Mouse (Mus musculus) left cerebral cortex, adult 18-20 months (tissue): ENCODE results near the gene 4933424G06Rik. TPM values are rescaled to one million over a fixed set of nuclear protein-coding genes. Genes with fewer than 3 reads are reported as not detected.
A peak's percentile ranks its signal among the peaks of the same experiment; 100 is the strongest.

Experiments
- DNase-seq, 2 experiments: peaks; one replicate each; pipeline ENCODE4 v3.0.0; 2021 to 2022; ENCODE audit warnings: low spot score in 2 of 2, mixed read lengths in 1 of 2
- total RNA-seq, 2 experiments: library from RNA; stranded (reverse); gene quantifications; 2 replicates each; pipeline ENCODE4 v1.2.3; 2021

The 4933424G06Rik gene
- total RNA-seq, 2 experiments from 2014 or later = 1.5 TPM; not detected in 1

DNA sequence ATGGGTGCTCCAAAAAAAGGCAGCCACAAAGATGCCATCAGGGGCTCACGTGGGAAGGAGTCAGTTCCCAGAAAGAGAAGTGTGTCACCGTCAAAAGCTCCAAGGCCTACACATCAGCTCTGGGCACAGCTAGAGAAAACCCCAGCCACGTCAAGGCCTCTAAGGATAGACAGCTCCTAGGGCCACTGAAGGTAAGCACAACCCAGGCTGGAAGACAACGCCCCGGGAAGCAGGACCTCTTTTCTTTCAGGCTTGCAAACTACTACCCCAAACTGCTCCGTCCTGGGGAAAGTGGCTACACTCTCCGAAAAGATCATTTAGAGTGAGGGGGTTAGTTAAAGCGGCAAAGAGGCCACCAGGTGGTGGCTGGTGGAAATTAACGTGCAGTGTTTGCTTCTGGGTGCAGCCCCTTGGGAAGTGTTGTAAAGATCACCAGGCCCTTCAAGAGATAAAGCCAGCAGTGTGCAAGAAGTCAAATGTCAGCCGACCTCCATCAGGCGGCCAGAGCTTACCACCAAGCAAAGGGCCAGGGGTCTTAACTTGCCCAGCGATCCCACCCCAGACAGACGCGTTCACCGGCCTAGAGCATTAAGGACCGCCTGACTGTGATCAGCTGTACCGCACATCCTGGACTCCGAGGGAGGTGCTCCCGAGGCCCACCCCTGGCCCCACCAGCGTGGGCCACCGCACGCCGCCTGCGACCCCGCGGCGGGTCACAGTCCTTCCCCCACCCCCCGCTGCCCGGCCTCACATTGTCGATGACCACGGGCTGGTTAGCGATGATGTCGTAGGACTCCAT lies 695 bp upstream of the 4933424G06Rik start:
- DNase-seq = peak in 1 of 2 experiments; percentile 46

DNA sequence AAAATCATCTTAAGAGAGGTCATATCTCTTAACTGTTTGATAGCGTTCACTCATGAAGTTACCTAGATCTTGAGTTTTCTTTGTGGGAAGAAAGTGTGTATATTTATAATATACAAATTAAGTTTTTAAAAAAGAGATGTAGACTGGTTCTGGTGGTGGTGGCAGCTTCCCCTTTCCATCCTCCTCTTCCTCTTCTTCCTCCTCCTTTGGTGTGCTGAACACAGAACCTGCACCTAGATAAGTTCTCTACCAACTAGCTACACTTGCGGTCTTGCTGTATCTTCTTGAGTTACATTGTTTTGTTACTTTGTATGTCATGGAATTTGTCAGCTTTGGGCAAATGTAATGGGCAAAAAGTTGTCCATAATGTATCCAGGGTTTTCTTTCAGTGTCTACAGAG lies 1.2 kb downstream of the 4933424G06Rik start:
- DNase-seq = no peak

DNA sequence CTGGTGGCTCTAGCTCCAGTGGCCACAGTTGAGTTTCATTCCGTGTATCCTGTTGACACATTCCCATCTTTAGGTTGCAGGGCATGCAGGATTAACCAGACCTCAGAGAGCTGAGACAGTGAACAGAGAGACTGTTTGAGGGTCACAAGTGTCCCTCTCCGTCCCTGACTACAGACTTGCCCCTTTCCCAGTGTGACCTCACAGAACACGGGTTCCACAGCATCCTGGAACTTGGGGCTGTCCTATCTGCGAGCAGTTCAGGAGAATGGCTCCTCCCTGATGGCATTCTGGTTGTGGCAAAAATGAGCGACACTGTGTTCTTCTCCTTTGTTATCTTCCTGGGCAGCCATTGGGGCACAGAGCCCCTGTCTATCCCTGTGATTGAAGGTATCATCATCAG lies 4.4 kb downstream of the 4933424G06Rik start, which contains the start of gene Actr1b:
Gene Actr1b, minus strand, starts transcription at position 112 of the 400 bp plus-strand sequence.
- DNase-seq = no peak

DNA sequence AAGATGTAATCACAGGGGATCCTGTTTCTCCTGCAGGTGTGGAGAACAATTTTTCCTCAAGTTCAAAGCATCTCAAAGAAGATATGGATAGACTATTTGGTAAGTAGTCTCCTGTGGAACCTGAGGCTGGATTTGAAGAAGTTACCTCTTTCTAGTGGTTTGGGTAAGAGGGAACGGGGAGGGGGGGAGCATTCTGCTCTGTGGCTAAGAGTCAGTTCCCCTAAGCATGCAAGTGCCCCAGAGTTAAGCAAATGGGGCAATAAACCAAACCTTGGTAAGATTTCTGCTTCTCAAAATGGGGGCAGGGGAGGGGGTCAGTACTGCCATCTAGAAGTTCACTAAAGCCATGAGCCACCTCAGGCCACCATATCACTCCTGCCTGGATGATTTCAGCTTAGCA lies 8.8 kb downstream of the 4933424G06Rik start:
- no peak for DNase-seq

- no peak for DNase-seq
These were observed 13.5 kb downstream of the 4933424G06Rik start for GRCm38 (mm10) chr1:36723146-36724056.

- DNase-seq = no peak
These were observed 14.1 kb downstream of the 4933424G06Rik start for GRCm38 (mm10) chr1:36724057-36724431.

DNA sequence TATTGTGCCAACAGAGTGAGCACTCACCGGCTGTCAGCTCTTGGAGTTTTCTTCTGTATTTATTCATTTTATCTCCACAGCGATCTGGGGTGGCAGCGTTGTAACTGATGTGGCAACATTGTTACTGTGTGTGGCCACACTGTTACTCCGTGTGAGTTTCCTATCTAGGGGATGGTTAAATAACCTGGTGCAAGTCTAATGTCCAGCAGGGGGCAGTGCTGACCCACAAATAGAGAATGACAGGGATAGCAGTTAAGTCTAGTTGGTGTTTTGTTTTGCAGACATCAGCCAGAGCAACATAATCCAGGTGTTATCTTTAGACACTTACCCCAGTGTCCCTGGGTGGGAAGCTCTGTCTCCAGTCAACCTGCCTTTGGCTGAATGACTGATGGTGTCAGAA lies 27.4 kb downstream of the 4933424G06Rik start:
- DNase-seq = peak; percentile 84 to 87

GRCm38 (mm10) chr1:36739231-36739630 lies 29.3 kb downstream of the 4933424G06Rik start:
- DNase-seq = no peak

GRCm38 (mm10) chr1:36743046-36743445 lies 33.1 kb downstream of the 4933424G06Rik start:
- DNase-seq = no peak

- peak; percentile 68 to 75 for DNase-seq
These were observed 34.5 kb downstream of the 4933424G06Rik start for GRCm38 (mm10) chr1:36744268-36744944.

DNA sequence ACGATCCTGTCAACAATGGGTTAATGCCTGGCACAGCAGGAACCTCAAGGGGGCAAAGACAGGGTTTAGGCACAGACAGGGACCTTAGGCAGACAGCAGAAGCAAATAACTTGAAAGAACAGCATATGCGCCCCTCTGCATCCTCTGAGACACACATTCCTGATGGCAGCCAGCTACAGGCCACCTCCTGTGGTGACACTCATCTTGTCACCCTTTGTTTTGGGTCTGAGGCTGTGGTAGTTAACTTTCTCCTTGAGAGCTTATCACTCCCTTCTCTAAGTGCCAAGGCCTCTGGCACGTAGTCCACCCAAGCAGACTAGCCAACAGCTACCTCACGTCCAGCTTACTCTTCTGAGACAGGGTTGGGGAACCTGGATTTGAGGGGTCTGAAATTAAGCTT lies 35.7 kb downstream of the 4933424G06Rik start:
- DNase-seq = no peak

DNA sequence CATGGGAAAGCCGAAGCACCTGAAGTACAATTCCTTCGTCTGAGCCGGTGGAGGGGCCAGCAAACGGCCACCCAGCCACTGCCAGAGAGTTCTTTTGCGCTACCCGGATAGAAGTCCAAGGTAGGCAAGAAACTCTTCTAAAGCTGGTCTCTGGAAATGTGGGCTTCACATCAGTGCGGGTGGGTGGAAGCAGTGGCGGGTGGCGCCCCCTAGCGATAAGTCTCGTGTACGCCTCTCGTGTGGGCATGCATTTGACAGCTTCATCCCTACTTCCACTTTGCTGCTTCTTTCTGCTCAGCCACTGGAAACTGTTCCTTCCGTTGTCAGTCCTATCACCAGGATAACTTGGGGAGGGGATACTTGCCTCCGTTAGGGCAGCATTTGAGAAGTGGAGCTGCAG lies 36.5 kb downstream of the 4933424G06Rik start:
- DNase-seq = no peak

DNA sequence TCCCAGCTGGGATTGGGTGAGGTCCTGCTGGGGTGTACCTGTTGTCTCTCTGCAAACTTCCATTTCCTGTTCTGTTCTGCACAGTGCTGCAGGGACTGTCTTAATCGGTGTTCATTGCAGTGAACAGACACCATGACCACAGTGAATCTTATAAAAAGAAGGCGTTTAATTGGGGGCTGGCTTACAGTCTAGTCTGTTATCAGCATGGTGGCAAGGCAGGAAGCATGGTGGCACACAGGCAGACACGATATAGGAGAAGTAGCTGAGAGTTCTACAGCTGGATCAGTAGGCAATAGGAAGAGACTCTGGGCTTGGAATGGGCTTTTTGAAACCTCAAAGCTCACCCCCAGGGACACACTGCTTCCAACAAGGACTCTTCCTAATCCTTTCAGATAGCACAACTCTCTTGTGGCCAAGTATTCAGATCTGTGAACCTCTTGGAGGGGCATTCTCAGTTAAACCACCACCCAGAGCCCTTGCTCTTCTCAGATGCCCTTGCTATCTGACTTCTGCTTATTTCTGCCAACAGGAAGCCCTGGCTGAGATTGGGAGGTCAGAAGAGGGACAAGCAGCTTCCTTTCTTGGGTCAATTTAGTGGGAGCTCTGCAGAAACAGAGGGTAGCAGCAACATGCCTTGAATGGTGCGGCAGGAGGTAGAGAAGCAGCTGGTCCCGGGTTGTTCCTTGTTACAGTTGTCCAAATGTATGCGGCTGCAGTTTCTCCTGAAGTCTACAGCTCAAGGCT lies 44.2 kb downstream of the 4933424G06Rik start:
- no peak for DNase-seq

GRCm38 (mm10) chr1:36758553-36758952 lies 48.6 kb downstream of the 4933424G06Rik start:
- no peak for DNase-seq

DNA sequence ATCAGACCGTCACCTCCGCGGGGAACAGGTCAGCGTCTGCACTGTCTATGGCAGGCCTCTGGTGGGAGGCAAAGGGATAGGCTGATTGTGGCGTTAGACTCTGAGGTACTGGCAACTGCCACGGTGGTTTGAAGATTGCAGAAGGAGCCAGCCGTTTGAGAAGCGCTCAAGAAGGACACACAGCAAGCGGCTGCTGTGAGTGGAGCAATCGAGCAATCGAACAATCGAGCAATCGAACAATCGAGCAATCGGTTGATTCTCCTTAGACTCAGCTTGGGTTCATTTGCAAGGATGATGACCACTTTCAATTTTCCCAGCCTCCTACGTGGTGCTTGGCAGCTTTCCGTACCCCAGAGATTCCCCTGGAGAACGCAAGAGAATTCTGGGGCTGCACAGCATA lies 49.1 kb downstream of the 4933424G06Rik start:
- DNase-seq = no peak

DNA sequence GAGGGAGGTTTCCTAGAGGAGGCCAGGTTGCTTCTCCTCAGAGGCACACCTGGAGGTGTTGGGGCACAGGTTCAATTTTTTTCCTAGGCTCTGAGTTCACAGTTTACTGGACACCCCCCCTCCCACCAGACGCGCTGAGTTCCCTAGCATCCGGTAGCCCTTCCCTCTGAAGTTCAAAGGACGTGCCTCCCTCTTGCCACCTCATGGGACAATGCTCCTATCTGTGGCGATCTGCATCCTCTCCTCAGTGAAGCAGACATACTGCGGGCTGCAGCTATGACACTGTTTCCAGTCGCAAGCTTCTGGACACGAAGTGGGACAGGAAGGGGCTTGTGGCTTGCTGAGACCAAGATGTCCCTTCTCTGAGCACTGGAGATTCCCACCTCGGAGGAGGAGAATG lies 50.5 kb downstream of the 4933424G06Rik start:
- DNase-seq = no peak

DNA sequence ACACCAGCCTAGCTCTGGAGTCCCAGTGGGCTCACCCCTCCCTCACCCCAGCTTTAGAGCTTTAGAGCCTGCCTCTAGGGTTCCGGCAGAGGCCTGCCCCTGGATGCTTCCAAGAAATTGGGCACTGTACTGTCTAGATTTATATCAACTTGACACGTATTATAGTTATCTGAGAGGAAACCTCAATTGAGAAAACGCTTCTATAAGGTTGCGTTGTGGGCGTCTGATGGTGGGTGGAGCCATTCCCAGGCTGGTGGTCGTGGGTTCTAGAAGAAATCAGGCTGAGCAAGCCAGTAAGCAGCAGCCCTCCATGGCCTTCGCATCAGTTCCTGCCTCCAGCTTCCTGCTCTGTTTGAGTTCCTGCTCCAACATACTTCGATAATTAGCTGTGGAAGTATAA lies 51.1 kb downstream of the 4933424G06Rik start:
- DNase-seq = no peak

DNA sequence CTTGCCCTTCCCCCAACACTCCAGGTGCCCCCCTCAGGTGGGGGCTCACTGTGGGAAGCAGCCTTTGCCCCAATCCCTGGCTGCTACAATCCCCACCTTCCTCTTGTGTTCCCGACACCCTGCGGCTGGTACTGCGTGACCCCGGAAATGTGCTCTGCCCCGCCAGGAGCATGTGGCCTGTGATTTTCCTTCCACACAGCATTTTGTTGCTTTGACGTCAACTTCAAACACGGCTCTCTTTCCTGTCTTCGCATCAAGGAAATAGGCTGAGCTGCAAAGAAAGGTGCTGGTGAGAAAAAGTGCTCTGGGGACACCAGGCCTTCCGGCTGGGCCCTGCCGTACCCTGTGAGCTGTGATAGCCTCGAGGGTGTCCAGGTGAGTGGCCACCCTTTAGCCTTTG lies 51.6 kb downstream of the 4933424G06Rik start, which contains the start of gene Zap70:
Gene Zap70, plus strand, starts transcription at position 231 of the 400 bp plus-strand sequence.
- no peak for DNase-seq

DNA sequence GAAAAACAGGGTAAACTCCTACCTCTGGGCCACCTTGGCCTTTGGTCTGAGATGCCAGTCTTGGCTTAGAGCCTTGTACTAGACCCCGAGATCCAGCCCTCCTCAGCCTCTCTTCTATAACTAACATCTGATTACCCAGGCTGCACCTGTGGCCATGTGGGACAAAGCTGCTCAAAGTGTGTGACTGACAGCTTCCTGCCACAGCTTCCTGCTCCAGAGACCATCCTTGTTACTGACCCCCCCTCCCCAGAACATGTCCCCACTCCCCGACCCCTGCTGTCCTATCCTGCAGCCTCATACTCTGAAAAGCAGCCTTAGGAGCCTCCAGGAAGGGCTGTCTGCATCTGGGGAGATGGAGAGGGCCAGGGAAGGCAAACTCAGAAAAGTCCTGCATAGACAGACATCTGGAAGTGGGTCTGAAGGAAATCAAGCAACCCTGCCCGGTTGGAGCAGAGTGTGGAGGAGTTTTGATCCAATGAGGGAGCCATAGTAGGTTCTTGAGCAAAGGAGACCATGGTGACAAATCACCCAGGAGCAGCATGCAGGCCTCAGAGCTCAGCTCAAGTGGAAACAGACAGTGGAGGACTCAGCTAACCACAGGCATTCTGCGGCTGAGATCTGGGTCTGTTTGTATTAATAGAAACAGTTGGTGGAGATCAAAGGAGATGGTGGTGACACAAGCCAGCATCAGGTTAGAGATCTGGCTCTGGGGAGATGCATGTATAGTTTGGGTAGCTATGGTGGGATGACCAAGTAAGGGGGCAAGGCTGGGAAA lies 56.7 kb downstream of the 4933424G06Rik start:
- no peak for DNase-seq

GRCm38 (mm10) chr1:36767321-36767720 lies 57.4 kb downstream of the 4933424G06Rik start:
- no peak for DNase-seq
